In the genomic region with DNA sequence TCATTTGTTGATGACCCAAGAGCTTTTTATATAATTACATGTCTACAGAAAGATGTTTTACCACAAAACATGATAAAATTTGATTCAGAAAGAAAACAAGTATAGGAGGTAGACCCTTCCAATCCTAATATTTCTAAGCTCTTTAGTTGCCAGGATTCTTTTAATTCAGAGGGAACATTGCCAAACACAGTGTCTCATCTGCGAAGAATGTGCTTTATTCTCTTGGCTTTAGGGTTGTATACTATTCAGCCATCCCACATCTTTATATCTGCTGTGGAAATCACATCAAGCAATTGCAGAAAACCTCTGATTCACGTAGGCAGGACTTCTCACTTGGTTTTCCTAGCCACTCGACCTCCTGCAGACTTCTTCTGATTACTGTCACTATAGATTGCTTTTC, we compare ENCODE assay signal across 19 mouse cellular contexts.
DNase-seq lines count a peak whose midpoint lies in the region; ATAC-seq and TF ChIP-seq lines count a peak whose summit lies in the region.
"Had no signal": no experiment of that assay in that cellular context is flagged by ENCODE, and none has a peak within 500 bp of the region (broad histone marks: within the 10 kb centered on the region; RNA-seq: fewer than 3 reads in every experiment).

No protein-coding gene starts in this region.

- H3K4me3 ChIP-seq in lung, embryonic 14.5 days (ENCODE audit: low read depth, low read length) = no peak overlapping the region
- H3K4me3 ChIP-seq in myocyte = no peak overlapping the region
- H3K4me3 ChIP-seq in forebrain, embryonic 13.5 days = no peak overlapping the region
- H3K4me3 ChIP-seq: embryonic facial prominence, embryonic 13.5 days; embryonic facial prominence, embryonic 15.5 days had no signal

- H3K27ac ChIP-seq in lung, embryonic 14.5 days (ENCODE audit: low read depth) = no peak overlapping the region
- no peak overlapping the region for H3K27ac ChIP-seq in forebrain, embryonic 13.5 days
- H3K27ac ChIP-seq: embryonic facial prominence, embryonic 13.5 days; embryonic facial prominence, embryonic 15.5 days had no signal

- no peak for TF ChIP-seq CTCF in lung, embryonic 14.5 days (IDR thresholded peaks at IDR 0.05; ENCODE audit: low read depth)

- peak; percentile 53 for DNase-seq in lung, embryonic 14.5 days
- DNase-seq in lung, postnatal 36 days = no peak
- DNase-seq in NIH3T3 (ENCODE audit: low read depth) = peak; percentile 40
- no peak for DNase-seq in adrenal gland, adult 2 months
- DNase-seq: adrenal gland, adult 8-10 months; adrenal gland, postnatal 14 days; adrenal gland, postnatal 36 days; cerebellum, adult 11-12 months; cerebellum, adult 2 months; cerebellum, adult 9-10 months; cerebellum, postnatal 10 days; cerebellum, postnatal 25 days; embryo, embryonic 11 days had no signal

- no peaks in the 10 kb centered on the region for H3K79me2 ChIP-seq in myocyte (ENCODE audit: control insufficient read depth, insufficient read depth)

- H3K36me3 ChIP-seq in lung, embryonic 14.5 days (ENCODE audit: insufficient read depth) = no peaks in the 10 kb centered on the region
- H3K36me3 ChIP-seq in myocyte (ENCODE audit: control insufficient read depth, insufficient read depth) = no peaks in the 10 kb centered on the region
- H3K36me3 ChIP-seq in forebrain, embryonic 13.5 days (ENCODE audit: poor library complexity, severe bottlenecking) = no peaks in the 10 kb centered on the region
- H3K36me3 ChIP-seq: embryonic facial prominence, embryonic 13.5 days; embryonic facial prominence, embryonic 15.5 days had no signal

- no peak for TF ChIP-seq POLR2A in myocyte (IDR thresholded peaks at IDR 0.05; ENCODE audit: insufficient read length, low read depth)

- H3K4me1 ChIP-seq in lung, embryonic 14.5 days (ENCODE audit: insufficient read depth) = 0 out of 2 replicates have a peak, but pooled peaks cover 4% of the 10 kb centered on the region
- H3K4me1 ChIP-seq in forebrain, embryonic 13.5 days = 0 out of 2 replicates have a peak, but pooled peaks cover 3% of the 10 kb centered on the region

- ATAC-seq in lung, embryonic 14.5 days (ENCODE audit: insufficient read depth) = no peak
- no peak for ATAC-seq in forebrain, embryonic 13.5 days
- ATAC-seq: forebrain, embryonic 14.5 days; forebrain, embryonic 16.5 days had no signal

- 61% methylated on average over 3 of the region's 3 CpGs for WGBS in lung, embryonic 14.5 days
- WGBS in forebrain, embryonic 13.5 days = 74% methylated on average over 3 of the region's 3 CpGs

- no peaks in the 10 kb centered on the region for H3K27me3 ChIP-seq in lung, embryonic 14.5 days (ENCODE audit: insufficient read depth, low read length)
- H3K27me3 ChIP-seq in myocyte (ENCODE audit: control insufficient read depth, insufficient read depth, insufficient read length) = no peaks in the 10 kb centered on the region
- H3K27me3 ChIP-seq in forebrain, embryonic 13.5 days = no peaks in the 10 kb centered on the region
- H3K27me3 ChIP-seq: embryonic facial prominence, embryonic 13.5 days; embryonic facial prominence, embryonic 15.5 days had no signal

- no peak overlapping the region for H3K4me2 ChIP-seq in lung, embryonic 14.5 days
- H3K4me2 ChIP-seq in myocyte (ENCODE audit: low read depth) = peak overlapping the region; percentile 68
- H3K4me2 ChIP-seq in forebrain, embryonic 13.5 days = no peak overlapping the region
- H3K4me2 ChIP-seq: embryonic facial prominence, embryonic 13.5 days; embryonic facial prominence, embryonic 15.5 days had no signal

- H3ac ChIP-seq in myocyte (ENCODE audit: control insufficient read depth, insufficient read length) = no peak overlapping the region

- H3K9ac ChIP-seq in lung, embryonic 14.5 days = no peak overlapping the region
- no peak overlapping the region for H3K9ac ChIP-seq in forebrain, embryonic 13.5 days
- H3K9ac ChIP-seq: embryonic facial prominence, embryonic 13.5 days; embryonic facial prominence, embryonic 15.5 days had no signal

- no peaks in the 10 kb centered on the region for H3K9me3 ChIP-seq in lung, embryonic 14.5 days (ENCODE audit: low read depth, low read length)
- H3K9me3 ChIP-seq in forebrain, embryonic 13.5 days (replicated peaks) = no peaks in the 10 kb centered on the region
- H3K9me3 ChIP-seq: embryonic facial prominence, embryonic 13.5 days; embryonic facial prominence, embryonic 15.5 days had no signal

TF ChIP-seq in myocyte, 11 proteins besides CTCF, POLR2A, EP300 and RAD21:
- TF ChIP-seq USF1 (IDR thresholded peaks at IDR 0.05; ENCODE audit: low read depth) = no peak
- no peak for TF ChIP-seq E2F4 (IDR thresholded peaks at IDR 0.05; ENCODE audit: insufficient read depth)
- no peak for TF ChIP-seq REST (IDR thresholded peaks at IDR 0.05; ENCODE audit: insufficient read depth, insufficient read length)
- TF ChIP-seq MAX (IDR thresholded peaks at IDR 0.05; ENCODE audit: low read depth) = no peak
- no peak for TF ChIP-seq MYOG (IDR thresholded peaks at IDR 0.05; ENCODE audit: control insufficient read depth in 1 of 3, insufficient read depth in 1 of 3, insufficient read length in 2 of 3, low read depth in 2 of 3)

Comparison
In these comparisons a context has a peak if more than half of its experiments do, and no peak if none do; other contexts are left out.
1. DNase-seq: peak in lung, embryonic 14.5 days (single experiment) and NIH3T3 (single experiment); none in lung, postnatal 36 days (single experiment) and adrenal gland, adult 2 months (single experiment).